Mouse (Mus musculus) 3134 (cell line): ENCODE data around the gene Agpat3.

Experiments used
- DNase-seq: peaks from one replicate; pipeline ENCODE4 v3.0.0-alpha.2; 2011; ENCODE audit warnings: low spot score; ENCODE audit not compliant: insufficient read length; ENCODE audit errors: extremely low read depth

Agpat3 gene

DNA sequence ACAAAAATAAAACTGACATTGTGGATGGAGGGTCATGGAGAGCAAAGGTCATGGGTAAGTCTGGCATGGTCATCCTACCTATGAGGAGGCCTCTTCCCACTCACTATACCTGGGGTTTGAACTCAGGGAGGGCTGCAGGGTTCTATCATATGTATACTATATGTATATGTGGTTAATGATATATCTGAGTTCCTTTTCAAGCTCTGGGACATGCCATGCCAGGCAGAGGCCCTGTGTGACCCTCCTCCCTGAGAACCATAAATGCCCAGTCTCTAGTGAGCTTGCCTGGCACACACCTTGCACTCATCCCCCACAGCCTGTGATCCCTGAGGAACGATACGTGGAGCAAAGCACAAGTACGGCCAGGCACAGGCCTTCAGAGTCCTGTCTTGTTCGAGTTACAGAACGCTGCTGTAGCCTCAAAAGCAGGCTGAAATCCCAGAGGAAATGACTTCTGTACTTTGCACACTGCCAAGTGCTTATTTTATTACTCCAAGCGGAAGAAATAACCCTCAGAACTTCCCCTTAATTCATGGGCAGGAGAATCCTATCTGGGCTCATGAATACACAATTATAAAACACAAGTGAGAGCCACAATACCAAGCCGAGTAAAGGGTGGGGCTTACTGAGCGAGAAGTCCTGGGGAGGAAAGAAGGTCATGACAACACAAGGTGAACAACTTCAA, 124.3 kb downstream of the Agpat3 start:
- DNase-seq, result no peak

GRCm38 (mm10) chr10:78224136-78224535, 128.2 kb downstream of the Agpat3 start:
- no peak for DNase-seq

DNA sequence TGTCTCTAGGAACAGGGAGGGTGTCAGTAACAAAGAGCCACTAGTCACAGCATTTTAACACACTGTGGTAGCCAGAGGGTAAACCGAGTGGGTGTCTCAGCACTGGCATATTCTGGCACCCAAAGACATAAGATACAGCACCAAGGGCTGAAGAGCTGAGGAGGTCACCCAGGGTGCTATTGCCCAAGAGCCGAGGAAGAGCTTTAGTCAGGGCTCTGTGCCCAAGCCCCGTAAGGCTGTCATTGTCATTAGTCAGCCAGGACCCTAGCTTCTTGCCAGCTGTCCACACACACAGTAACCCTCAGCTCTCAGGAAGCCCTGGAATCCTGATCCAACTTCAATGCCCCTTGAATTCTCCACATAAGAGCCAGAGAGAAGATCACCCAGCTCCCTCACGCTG, 129.4 kb downstream of the Agpat3 start:
- peak; percentile 50 for DNase-seq

DNA sequence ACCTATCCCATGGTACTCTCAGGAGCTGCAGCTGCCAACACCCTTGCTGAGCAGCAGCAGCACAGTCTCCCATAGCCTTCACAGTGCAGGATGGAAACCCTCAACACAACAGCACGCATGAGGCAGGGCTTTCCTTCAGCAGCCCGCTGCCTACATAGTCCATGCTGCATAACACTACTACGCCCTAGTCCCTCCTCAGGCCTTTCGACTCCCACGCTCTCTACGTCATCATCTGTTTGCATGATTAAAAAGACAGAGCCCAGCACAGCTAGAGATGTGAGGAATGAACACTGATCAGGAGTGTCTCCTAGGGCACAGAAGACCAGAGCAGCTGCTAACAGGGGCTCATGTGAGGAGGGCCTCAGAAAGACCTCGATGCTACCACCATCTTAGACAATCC, 131.0 kb downstream of the Agpat3 start:
- DNase-seq, result no peak

- DNase-seq, result no peak
Observed at GRCm38 (mm10) chr10:78219528-78219927, 132.8 kb downstream of the Agpat3 start.
